Mouse (Mus musculus): ENCODE data around the gene Abcd3.

- TF ChIP-seq CTCF (IDR thresholded peaks at IDR 0.05; ENCODE audit: low read depth) (no peak), EP300 (IDR thresholded peaks at IDR 0.05; ENCODE audit: low read depth) (no peak)
Measured at GRCm38 (mm10) chr3:121718679-121719078, 96.4 kb downstream of the Abcd3 start.
